Mouse (Mus musculus): Measurements from ENCODE around the gene Tab2. TPM values are rescaled to one million over a fixed set of nuclear protein-coding genes. Genes with fewer than 3 reads are reported as not detected.
A peak's percentile ranks its signal among the peaks of the same experiment; 100 is the strongest.

The Tab2 gene
- polyA plus RNA-seq, 1 experiment from 2014 or later = 23.0 TPM

- ATAC-seq (replicated peaks; ENCODE audit: low FRiP score) (peak; percentile 53), DNase-seq (ENCODE audit: low spot score) (peak; percentile 73)
- peaks cover 33% of the 10 kb centered on the region for H3K4me1 ChIP-seq (replicated peaks; ENCODE audit: control insufficient read depth, insufficient read depth, low read length)
These were observed 352 bp downstream of the Tab2 start for GRCm38 (mm10) chr10:7955634-7956121.

DNA sequence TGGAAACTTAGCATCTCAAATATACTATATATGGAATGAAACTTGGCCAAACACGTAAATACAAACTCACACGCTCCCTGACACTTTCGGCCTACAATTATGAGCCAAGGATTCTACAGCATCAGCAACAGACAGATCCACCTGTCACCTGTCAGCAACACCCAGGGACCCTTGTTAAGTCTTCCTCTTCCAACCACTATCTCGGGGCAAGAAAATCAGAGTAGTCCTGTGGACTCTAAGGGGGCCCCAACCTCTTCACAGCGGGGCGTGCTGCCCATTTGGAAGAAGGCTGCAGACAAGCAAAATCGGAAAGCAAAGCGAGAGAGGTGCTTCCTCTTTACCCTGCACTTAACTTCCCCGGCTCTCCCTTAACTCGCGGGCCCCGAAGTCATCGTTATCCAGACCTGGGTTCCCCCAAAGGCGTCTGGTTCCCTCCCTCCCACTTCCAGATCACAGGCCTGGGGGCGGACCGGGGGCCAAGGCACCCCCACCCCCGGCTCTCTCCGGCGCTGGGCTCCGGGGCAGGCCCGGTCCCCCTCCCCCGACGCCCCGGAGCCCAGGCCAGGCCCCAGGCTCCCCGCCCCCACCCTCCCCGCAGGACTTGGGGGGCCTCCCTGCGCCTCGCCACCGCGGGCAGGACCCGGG lies 919 bp downstream of the Tab2 start:
- Histone ChIP-seq H3K36me3 (ENCODE audit: control insufficient read depth, insufficient read depth, low read length) (no peaks in the 10 kb centered on the region), H3K4me3 (ENCODE audit: low read depth, low read length) (peak overlapping the region; percentile 92), H3K9me3 (ENCODE audit: control insufficient read depth, low read length) (no peaks in the 10 kb centered on the region), H3K4me1 (replicated peaks; ENCODE audit: control insufficient read depth, insufficient read depth, low read length) (peaks cover 33% of the 10 kb centered on the region), H3K9ac (ENCODE audit: low read depth, low read length) (peak overlapping the region; percentile 80), H3K27me3 (replicated peaks; ENCODE audit: control insufficient read depth, insufficient read depth, low read length) (no peaks in the 10 kb centered on the region), H3K4me2 (peak overlapping the region; percentile 79), H3K27ac (ENCODE audit: low read depth, low read length) (peak overlapping the region; percentile 98)
- ATAC-seq (replicated peaks; ENCODE audit: low FRiP score) (peak; percentile 48), DNase-seq (ENCODE audit: low spot score) (peak; percentile 67)
- WGBS = under 1% methylated on average over 30 of the region's 31 CpGs

More at GRCm38 (mm10) chr10:7955634-7956121, 352 bp downstream of the Tab2 start:
- Histone ChIP-seq H3K36me3 (ENCODE audit: control insufficient read depth, insufficient read depth, low read length) (no peaks in the 10 kb centered on the region), H3K9me3 (ENCODE audit: control insufficient read depth, low read length) (no peaks in the 10 kb centered on the region), H3K4me2 (peak overlapping the region; percentile 79), H3K27me3 (replicated peaks; ENCODE audit: control insufficient read depth, insufficient read depth, low read length) (no peaks in the 10 kb centered on the region), H3K9ac (ENCODE audit: low read depth, low read length) (peak overlapping the region; percentile 80), H3K4me3 (ENCODE audit: low read depth, low read length) (peak overlapping the region; percentile 92), H3K27ac (ENCODE audit: low read depth, low read length) (peak overlapping the region; percentile 98)
- WGBS = 1% methylated on average over 27 of the region's 76 CpGs

GRCm38 (mm10) chr10:7954627-7954988 lies 1.4 kb downstream of the Tab2 start:
- Histone ChIP-seq H3K36me3 (ENCODE audit: control insufficient read depth, insufficient read depth, low read length) (no peaks in the 10 kb centered on the region), H3K4me1 (replicated peaks; ENCODE audit: control insufficient read depth, insufficient read depth, low read length) (peaks cover 33% of the 10 kb centered on the region), H3K9ac (ENCODE audit: low read depth, low read length) (peak overlapping the region; percentile 80), H3K27me3 (replicated peaks; ENCODE audit: control insufficient read depth, insufficient read depth, low read length) (no peaks in the 10 kb centered on the region), H3K9me3 (ENCODE audit: control insufficient read depth, low read length) (no peaks in the 10 kb centered on the region), H3K27ac (ENCODE audit: low read depth, low read length) (peak overlapping the region; percentile 98), H3K4me3 (ENCODE audit: low read depth, low read length) (peak overlapping the region; percentile 92), H3K4me2 (peak overlapping the region; percentile 79)
- ATAC-seq (replicated peaks; ENCODE audit: low FRiP score) (no peak), DNase-seq (ENCODE audit: low spot score) (no peak)
- WGBS = 7% methylated on average over 5 of the region's 5 CpGs

DNA sequence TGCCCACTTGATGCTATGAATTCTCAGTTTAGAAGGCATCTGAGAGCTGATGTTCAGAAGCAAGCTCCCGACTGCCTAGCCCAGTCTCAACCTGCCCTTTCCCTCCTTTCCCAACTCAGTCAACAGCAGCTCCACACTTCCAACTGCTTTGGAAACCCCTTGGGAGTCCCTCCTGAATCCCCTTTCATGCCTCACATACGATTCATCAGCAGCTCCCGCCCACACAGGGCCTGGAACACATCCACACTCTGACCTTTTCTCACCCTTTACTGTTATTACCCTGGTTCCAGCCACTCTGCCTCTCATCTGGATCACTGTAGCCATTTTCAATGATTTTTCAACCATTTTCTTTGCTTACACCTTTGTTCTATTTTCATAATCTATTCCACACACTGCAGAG lies 13.0 kb downstream of the Tab2 start:
- no peaks in the 10 kb centered on the region for H3K9me3 ChIP-seq (ENCODE audit: control insufficient read depth, low read length)
- H3K4me1 ChIP-seq (replicated peaks; ENCODE audit: control insufficient read depth, insufficient read depth, low read length) = no peaks in the 10 kb centered on the region
- H3K9ac ChIP-seq (ENCODE audit: low read depth, low read length) = no peak overlapping the region
- no peaks in the 10 kb centered on the region for H3K27me3 ChIP-seq (replicated peaks; ENCODE audit: control insufficient read depth, insufficient read depth, low read length)
- ATAC-seq (replicated peaks; ENCODE audit: low FRiP score) (no peak), DNase-seq (ENCODE audit: low spot score) (no peak)
- no peak overlapping the region for H3K27ac ChIP-seq (ENCODE audit: low read depth, low read length)
- H3K4me3 ChIP-seq (ENCODE audit: low read depth, low read length) = no peak overlapping the region
- no peak overlapping the region for H3K4me2 ChIP-seq
- peaks cover 3% of the 10 kb centered on the region; the same call in 1 of the 2 replicates for H3K36me3 ChIP-seq (ENCODE audit: control insufficient read depth, insufficient read depth, low read length)
- WGBS = 57% methylated on average over 3 of the region's 3 CpGs

DNA sequence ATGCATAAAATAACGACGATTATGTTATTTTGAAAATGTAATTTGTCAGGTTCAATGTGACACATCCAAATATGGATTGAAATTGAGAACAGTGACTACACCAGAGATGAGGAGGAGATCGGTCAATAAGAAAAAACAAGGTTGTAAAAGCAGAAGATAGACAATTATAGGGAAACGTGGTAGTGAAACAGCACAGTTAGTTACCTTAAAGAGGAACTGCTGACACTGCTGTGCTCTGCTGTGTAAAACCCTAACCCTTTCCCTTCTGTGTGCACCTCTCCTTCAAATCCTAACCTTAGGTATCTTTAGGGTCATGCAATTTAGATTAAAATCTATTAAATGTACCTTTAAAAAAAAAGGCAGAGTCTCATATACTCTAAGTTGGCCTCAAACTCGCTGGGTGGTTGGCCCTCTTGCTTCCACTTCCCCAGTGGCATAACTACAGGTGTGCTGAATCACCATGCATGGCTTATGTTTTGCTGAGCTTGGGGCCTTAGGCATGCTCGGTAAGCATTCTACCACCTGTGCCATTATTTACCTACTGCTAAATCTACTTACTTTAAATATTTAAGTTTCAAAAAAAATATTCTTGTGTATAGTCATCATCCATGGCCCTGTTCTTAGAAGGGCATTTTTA lies 19.4 kb downstream of the Tab2 start:
- no peaks in the 10 kb centered on the region for H3K27me3 ChIP-seq (replicated peaks; ENCODE audit: control insufficient read depth, insufficient read depth, low read length)
- H3K9me3 ChIP-seq (ENCODE audit: control insufficient read depth, low read length) = no peaks in the 10 kb centered on the region
- no peak for ATAC-seq (replicated peaks; ENCODE audit: low FRiP score)
- H3K9ac ChIP-seq (ENCODE audit: low read depth, low read length) = no peak overlapping the region
- peaks cover 3% of the 10 kb centered on the region; the same call in 1 of the 2 replicates for H3K36me3 ChIP-seq (ENCODE audit: control insufficient read depth, insufficient read depth, low read length)
- WGBS = 75% methylated on average over 6 of the region's 6 CpGs
- no peak overlapping the region for H3K4me3 ChIP-seq (ENCODE audit: low read depth, low read length)
- H3K27ac ChIP-seq (ENCODE audit: low read depth, low read length) = no peak overlapping the region
- no peak overlapping the region for H3K4me2 ChIP-seq
- peaks cover 6% of the 10 kb centered on the region; the same call in 1 of the 2 replicates for H3K4me1 ChIP-seq (replicated peaks; ENCODE audit: control insufficient read depth, insufficient read depth, low read length)
- DNase-seq (ENCODE audit: low spot score) = no peak

DNA sequence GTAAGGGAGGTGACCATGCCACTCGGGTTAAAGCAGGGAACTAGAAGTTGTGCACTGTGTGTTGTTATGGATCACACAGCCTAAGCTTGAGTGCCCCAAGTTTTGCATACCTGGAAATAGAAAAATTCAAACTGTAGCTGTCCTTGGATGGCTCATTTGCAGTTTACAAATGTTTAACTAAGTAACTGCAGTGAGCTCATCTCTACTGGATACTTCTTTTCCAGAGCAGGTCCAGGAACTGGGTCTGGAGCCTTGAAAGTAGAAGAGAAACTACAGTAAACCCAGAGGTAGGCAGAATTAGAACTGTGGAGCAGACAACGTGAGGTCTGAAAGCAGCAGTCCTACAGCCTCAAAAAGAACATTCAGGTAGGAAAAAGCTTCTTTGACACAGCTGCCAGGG lies 23.1 kb downstream of the Tab2 start:
- Histone ChIP-seq H3K9me3 (ENCODE audit: control insufficient read depth, low read length) (no peaks in the 10 kb centered on the region), H3K9ac (ENCODE audit: low read depth, low read length) (no peak overlapping the region), H3K36me3 (ENCODE audit: control insufficient read depth, insufficient read depth, low read length) (no peaks in the 10 kb centered on the region; the same call in 1 of the 2 replicates), H3K27ac (ENCODE audit: low read depth, low read length) (no peak overlapping the region), H3K27me3 (replicated peaks; ENCODE audit: control insufficient read depth, insufficient read depth, low read length) (no peaks in the 10 kb centered on the region), H3K4me3 (ENCODE audit: low read depth, low read length) (no peak overlapping the region), H3K4me2 (no peak overlapping the region), H3K4me1 (replicated peaks; ENCODE audit: control insufficient read depth, insufficient read depth, low read length) (peaks cover 6% of the 10 kb centered on the region; the same call in 1 of the 2 replicates)
- DNase-seq (ENCODE audit: low spot score) (no peak), ATAC-seq (replicated peaks; ENCODE audit: low FRiP score) (no peak)
- 76% methylated on average over 2 of the region's 2 CpGs for WGBS

DNA sequence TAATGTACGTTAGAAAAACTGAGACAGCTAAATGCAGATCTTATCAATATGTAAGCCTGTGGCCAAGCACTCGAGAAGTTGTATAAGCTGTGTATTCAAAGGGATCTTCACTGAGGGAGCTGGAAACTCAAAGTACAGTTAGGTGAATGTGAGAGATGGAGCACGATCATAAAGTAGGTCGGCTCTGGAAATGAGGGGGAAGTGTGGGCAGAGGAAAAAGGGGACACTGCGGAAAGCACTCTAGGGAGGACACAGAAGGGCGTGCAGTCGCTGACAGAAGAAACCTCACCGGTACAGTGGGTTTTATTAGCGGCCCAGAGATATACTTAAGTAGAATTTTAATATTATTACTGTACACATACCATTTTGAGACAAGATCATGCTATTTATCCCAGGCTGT lies 27.0 kb downstream of the Tab2 start:
- DNase-seq (ENCODE audit: low spot score) (no peak), ATAC-seq (replicated peaks; ENCODE audit: low FRiP score) (no peak)
- no peak overlapping the region for H3K9ac ChIP-seq (ENCODE audit: low read depth, low read length)
- no peak overlapping the region for H3K27ac ChIP-seq (ENCODE audit: low read depth, low read length)
- no peak overlapping the region for H3K4me3 ChIP-seq (ENCODE audit: low read depth, low read length)
- H3K4me2 ChIP-seq = no peak overlapping the region
- 0 out of 2 replicates have a peak, but pooled peaks cover 3% of the 10 kb centered on the region for H3K4me1 ChIP-seq (replicated peaks; ENCODE audit: control insufficient read depth, insufficient read depth, low read length)
- 75% methylated on average over 9 of the region's 9 CpGs for WGBS
- no peaks in the 10 kb centered on the region; the same call in 1 of the 2 replicates for H3K36me3 ChIP-seq (ENCODE audit: control insufficient read depth, insufficient read depth, low read length)
- H3K27me3 ChIP-seq (replicated peaks; ENCODE audit: control insufficient read depth, insufficient read depth, low read length) = no peaks in the 10 kb centered on the region
- no peaks in the 10 kb centered on the region for H3K9me3 ChIP-seq (ENCODE audit: control insufficient read depth, low read length)

- Histone ChIP-seq H3K4me3 (ENCODE audit: low read depth, low read length) (no peak overlapping the region), H3K9me3 (ENCODE audit: control insufficient read depth, low read length) (no peaks in the 10 kb centered on the region), H3K9ac (ENCODE audit: low read depth, low read length) (no peak overlapping the region), H3K27me3 (replicated peaks; ENCODE audit: control insufficient read depth, insufficient read depth, low read length) (no peaks in the 10 kb centered on the region), H3K36me3 (ENCODE audit: control insufficient read depth, insufficient read depth, low read length) (peaks cover 14% of the 10 kb centered on the region), H3K27ac (ENCODE audit: low read depth, low read length) (no peak overlapping the region), H3K4me1 (replicated peaks; ENCODE audit: control insufficient read depth, insufficient read depth, low read length) (no peaks in the 10 kb centered on the region), H3K4me2 (no peak overlapping the region)
- DNase-seq (ENCODE audit: low spot score) (no peak), ATAC-seq (replicated peaks; ENCODE audit: low FRiP score) (no peak)
- WGBS = 75% methylated on average over 11 of the region's 11 CpGs
These were observed 30.5 kb downstream of the Tab2 start for GRCm38 (mm10) chr10:7925481-7925880.

All from liver, embryonic 11.5 days (tissue).